Mouse (Mus musculus) CD8-positive naive resting alpha-beta T cell, adult 2 months (primary cell): ENCODE results near the gene Btg2.
A peak's percentile ranks its signal among the peaks of the same experiment; 100 is the strongest.

Experiments used
- DNase-seq, 2 experiments: peaks; one replicate each; pipeline ENCODE4 v3.0.0; 2022; ENCODE audit warnings: low read depth in 2 of 2, low spot score in 2 of 2

Btg2 gene

DNA sequence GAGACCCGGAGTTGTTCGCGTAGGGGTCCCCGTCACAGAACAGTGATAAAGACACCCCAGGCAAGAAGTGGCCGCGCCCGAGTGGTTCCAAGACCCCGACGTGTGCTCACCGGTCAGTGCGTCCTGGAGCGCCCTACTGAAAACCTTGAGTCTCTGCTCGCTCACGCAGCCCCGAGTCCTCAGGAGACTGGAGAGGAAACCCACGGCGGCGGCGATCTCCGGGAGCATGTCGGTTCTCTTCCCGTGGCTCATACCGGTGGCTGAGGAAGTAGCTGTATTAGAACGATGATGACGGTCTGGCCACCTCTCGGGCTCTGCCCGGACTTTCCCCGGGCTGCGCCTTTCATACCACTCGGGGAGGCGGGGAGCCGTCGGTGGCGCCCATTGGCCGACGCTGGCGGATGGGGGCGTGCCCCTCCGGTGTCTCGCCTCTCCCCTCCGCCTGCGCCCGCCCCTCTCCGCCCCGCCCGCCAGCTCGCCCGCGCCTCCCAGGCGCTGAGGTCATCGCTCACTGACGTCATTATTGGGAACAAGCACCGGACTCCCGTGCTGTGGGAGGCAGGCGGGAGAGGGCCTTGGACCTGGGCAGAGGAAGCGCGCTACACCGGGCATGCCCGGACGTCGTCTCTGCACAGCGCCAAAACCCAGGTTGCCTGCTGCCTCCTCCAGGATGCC, at the start of gene Btg2:
Btg2 (minus strand) TSS at position 319 of the 675 bp plus-strand sequence.
- DNase-seq: peak; percentile 91 to 93

DNA sequence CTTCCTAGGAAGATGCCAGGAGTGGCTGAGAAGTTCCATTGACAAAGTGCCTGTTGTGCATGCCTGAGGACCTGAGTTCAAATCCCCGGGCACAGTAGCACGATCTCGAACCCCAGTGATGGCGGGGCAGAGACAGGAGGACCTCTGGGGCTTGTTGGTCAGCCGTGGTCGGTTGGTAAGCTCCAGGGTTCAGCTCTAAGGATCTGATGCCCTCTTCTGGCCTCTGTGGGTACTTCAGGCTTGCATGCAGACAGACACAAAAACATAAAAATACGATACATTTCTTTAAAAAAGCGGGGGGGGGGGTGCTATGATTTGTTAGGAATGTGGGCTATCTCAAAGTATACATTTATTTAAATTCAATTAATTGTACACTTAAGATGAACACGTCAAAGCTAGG, 43.3 kb upstream of the Btg2 start:
- peak in 1 of 2 experiments; percentile 24 for DNase-seq

DNA sequence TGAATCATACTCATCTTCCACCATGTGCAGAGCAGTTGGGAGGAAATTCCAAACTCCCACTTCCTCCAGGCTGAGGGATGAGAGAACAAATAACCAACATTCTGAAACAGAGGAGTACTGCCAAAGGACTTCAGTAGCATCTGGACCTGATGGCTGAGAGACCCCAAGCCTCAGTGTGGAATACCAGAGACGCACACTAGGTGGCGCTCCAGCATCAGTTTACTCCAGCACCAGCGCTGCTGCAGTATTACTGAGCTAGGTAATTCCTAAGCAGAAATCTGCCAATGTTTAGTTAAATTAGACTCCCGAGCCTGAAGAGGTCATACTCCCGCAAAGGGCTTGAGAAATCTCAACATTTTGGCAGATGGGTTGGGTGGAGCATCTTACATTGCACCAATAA, 41.3 kb upstream of the Btg2 start:
- peak; percentile 50 to 71 for DNase-seq

DNA sequence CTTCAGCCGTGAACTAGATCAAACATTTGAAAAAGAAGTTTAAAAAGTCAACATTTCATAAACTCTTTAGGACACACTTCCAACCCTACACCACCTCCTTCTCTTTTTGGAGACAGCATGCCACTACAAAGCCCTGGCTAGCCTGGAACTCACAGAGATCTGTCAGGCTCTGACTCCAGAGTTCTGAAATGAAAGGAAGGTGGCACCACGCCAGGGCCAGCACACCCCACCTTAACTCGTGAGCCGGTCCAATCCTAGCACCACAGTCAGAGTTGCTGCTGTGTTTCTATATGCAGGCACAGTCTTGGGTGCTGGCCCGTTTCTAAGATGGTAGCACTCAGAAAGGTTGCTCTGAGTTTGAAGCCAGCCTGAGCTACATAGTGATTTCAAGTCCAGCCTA, 38.2 kb upstream of the Btg2 start:
- no peak for DNase-seq

DNA sequence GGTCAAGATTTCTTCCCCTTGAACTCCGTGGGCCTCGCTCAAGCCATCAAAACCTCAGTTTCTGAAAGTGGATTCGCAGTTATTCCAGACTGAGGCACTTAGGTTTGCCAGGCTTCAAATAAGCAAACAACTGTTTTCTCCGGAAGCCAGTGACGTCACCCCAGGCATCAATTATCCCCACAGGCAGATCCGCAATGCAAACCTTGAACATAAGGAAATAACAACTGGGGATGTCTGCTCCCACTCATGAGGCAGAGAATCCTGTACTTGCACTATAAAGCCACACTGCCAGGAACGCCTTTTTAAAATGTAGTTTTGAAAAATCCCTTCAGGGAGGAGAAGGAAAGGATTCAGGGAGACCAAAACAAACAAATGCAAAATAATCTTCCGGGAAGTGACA, 36.5 kb upstream of the Btg2 start:
- no peak for DNase-seq

DNA sequence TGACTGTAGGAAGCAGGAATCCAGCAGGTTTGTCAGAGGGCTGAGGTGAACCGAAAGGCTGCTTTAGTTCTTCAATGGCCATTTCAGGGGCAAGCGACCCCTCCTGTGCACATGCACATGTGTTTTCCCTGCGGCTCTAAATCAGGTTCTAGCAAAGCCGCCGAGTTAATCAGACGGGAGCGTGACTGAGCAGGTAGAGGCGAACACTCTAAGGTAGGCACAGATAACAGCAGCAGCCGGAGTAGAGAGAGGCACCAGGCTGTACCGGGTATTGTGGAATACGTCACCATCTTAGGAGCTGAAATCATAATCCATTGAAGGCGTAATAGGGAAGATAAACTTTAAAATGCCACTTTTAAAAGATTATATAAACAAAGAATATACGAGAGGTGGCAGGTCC, 35.8 kb upstream of the Btg2 start:
- no peak for DNase-seq

DNA sequence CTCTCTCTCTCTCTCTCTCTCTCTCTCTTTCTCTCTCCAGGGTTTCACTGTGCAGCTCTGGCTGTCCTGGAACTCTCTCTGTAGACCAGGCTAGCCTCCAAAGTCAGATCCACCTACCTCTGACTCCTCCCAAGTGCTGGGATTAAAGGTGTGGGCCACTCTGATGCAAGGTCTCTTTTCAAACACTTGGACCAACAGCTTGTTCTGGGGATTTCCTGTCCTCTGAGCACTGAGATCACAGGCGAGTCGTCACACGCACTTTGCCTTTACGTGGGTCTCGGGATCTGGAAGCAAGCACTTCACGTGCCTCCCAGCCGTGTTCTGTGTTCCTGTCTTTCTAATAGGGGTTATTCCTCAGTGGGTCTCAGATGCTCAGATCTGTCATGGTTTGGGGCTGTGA, 35.1 kb upstream of the Btg2 start:
- no peak for DNase-seq

DNA sequence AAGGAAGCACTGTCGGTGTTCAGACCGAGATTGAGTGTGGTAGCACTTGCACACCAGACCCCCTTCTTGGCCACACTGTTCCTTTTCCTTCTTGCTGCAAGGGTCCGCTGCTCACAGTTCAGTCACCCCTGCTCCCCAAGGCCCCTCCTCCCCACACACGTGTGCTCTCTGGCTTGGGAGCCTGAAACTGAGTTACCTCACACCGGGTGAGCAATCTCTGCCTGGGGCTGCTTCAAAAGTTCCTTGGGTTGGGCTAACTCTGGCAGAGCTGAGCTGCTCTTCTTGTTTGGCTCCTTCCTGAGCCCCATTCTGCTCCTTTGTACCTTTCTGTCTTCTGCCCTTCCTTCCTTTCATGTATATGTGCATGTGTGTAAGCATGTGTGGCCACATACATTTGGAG, 34.6 kb upstream of the Btg2 start:
- DNase-seq: no peak

DNA sequence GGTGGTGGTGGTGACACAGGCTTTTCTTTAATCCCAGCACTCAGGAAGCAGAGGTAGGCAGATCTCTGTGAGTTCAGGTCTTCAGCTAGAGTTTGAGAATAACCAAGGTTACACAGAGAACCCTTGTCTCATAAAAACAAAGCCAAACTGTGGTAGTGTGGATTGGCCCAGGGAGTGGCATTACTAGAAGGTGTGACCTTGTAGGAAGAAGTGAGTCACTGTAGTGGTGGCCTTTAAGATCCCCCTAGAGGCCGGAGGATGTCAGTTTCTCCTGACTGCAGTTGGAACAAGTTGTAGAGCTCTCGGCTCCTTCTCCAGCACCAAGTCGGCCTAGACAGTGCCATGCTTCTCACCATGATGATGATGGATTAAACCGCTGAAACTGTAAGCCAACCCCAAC, 32.1 kb upstream of the Btg2 start, which contains the start of gene Chit1:
Chit1 (plus strand) TSS at position 264 of the 400 bp plus-strand sequence.
- no peak for DNase-seq

DNA sequence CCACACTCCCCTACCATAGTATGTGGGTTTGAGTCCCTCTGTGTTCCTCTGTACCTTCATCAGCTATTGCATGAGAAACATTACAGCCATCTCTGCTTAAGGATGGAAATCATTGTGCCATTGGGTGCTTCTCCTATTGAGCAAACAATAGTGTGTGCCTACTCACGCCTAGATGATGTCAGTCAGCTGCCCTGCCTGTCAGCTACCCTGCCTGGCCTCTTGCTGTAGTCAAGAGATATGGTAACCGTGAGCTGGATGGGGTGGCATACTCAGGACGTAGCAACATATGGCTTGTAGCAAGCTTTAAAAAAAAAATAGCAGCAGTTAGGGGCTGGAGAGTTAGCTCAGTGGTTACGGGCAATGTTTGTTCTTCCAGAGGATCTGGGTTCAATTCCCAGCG, 31.5 kb upstream of the Btg2 start:
- no peak for DNase-seq

DNA sequence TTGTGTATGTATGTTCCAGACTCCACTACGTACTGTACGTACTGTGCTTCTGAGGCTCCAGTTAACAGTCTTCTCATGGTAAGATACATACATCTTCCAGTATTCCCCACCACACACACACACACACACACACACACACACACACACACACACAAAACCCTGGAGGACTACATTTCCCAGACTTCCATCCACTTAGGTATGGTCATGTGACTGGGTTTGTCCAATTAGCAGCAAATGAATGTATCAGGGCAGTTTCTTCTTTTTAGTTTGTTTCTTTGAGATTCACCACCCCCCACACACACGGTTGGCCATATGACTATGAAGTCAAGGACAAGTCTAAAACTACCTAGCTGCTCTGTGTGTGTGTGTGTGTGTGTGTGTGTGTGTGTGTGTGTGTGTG, 31.1 kb upstream of the Btg2 start:
- DNase-seq: no peak

DNA sequence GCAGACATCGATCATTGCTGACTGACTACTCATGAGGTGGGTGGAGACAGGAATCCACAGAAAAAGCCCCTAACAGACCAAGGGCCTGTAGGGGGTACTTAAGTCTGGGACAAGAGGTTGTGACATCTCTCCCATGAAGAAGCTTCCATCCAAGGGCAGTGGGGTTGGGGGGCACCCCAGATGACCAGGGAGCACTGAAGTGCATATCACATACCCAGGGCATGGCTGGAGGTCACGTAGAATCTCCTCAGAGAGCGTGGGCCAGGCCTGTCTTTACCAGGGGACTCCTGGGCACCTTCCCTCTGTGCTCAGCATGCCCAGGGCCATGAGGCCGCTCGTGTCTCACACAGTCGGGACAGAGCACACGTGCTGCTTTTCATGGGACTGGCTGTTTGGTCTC, 28.9 kb upstream of the Btg2 start:
- DNase-seq: no peak

DNA sequence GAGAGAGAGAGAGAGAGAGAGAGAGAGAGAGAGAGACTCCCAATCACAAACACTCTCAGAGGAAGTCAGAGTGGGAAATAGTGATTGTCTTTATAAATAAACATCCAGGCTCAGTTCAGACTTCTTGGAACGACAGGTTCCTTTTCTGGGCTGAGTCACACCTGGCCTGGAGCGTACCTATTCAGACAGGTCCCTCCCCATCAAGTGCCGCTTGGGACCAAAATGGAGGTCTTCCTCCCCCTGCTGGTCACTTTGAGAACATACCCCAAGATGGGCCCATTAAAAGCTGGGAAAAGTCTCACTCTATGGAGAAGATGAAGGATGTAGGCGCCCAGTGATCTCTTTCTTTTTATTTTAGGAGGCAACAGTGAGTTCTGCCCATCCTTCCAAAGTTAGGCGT, 27.8 kb upstream of the Btg2 start:
- DNase-seq: peak; percentile 66 to 71

DNA sequence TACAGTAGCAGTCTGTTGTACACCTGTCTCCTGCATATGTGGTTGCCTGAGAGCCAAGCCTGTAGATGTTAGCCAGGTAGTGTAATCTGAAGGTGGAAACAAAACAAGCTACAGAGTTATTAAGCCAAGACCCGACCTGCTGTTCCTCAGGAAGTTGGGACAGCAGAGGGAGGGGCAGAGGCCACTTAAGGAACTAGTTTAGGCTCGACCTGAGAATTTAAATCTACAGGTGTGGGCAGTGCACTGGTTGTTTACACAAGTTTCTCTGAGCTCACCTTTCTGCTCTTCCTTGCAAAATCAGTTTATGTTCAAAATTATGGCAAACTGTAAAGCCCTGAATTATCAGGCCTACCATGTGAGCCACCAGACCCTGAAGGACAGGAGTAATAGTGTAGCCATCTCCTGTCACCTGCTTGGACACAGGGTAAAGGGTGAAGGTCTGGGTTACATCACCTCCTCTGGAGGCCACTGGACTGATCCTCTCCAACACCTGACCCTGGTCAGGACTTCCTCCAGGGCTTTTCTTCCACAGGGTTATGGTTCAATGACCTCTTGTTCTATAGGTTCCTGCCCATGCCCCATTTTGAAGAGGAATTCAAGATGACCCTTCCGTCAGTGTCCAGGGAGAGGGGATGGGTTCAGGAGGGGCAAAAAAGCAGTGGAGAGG, 27.0 kb upstream of the Btg2 start:
- no peak for DNase-seq

DNA sequence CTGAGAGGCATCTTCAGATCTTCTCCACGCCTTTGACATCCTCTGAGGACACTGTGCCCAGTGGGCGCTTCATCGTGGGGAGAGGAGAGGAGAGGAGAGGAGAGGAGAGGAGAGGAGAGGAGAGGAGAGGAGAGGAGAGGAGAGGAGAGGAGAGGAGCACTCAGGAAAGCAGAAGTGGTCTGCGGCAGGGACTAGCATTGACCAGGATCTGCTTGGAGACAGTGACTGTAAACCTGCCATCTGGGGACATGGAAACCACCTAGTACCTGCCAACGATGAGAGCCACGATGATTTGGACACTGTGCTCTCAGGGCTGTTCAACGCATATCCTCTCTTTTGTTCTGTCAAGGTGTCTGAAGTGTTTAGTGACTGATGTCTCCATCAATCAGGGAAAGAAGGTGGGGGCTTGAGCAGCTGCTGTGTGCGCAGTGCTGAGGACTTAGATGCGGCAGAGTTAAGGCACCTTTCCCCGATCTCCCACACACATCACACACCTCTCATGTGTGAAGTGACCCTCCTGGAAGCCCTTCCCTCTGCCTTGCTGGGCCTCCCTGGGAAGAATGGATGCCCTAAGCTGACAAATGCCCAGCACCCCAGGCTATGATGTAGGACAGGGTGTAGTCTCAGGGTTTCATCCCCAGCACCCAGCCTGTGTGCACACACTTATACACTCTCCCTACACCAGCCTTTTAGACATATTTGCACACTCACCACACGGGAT, 26.3 kb upstream of the Btg2 start:
- DNase-seq: no peak

DNA sequence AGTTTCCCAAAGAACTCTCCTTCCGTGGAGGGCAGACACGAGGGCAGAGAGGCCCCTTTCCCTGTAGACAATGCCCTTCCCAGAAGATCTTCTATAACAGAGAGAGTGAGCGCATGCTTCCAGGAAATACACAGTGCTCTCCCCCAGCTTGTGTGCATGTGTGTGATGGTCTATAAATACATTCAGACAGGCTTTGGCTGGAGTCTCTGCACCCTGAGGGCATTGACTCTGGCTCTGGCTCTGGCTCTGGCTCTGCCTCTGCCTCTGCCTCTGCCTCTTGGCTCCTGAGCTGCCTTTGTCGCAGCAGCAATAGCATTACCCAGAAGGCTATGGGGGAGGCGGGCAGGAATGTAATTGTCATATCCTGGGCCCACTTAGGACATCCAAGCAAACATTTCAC, 24.9 kb upstream of the Btg2 start:
- DNase-seq: no peak

DNA sequence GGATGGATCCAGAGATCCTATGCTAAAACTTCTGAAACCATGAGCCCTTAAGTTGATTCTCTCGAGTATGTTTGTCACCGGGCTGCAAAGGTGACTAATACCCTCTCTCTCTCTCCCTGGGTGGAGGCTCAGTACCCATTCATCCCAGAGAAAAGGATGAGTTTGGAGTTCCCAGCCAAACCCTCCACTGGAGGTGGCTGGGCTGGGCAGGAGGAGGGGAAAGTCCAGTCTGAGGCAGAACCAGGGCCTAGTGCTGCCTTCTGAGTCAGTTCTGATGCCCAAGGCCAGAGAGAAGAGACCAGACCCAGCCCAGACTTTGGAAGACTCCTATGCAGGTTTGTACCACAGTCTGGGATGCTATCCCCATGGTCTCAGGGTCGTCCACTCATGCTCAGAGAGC, 22.7 kb upstream of the Btg2 start:
- DNase-seq: no peak

DNA sequence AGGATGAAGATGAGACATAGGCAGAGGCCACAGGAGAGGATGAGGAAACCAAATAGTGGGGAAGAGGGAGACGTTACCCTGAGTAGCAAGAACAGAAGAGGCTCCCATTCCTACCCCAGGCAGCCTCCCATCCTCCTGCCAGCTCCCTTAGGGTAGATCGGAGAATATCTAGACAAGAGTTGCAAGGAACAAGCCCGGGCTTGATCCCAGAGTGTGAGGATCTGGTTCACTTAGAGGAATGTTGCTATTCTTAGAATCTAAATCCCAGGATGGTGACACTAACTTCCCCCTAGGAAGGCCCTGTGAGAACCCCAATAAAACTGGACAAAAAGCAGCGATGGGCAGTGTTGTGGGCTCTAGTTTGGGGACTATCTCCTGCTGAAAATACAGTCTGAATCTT, 22.0 kb upstream of the Btg2 start:
- DNase-seq: no peak

DNA sequence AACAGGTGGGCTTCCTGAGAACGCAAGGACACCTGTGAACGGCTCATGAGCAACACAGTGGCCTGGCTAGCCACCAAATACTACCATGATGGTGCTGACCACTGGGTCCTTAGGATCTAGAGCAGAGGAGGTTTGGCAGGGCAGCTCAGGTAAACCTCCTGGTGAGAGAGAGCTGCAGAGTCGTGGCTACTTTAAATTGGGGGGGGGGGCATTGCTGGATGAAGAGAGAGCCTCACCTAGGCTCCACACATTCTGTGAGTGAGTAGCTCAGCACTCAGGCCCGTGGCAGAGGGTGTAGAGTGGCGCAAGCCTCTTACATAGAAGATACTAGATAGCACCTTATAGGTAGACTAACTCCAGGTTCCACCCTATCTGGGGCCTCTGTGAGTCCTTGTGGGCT, 21.5 kb upstream of the Btg2 start:
- DNase-seq: no peak

DNA sequence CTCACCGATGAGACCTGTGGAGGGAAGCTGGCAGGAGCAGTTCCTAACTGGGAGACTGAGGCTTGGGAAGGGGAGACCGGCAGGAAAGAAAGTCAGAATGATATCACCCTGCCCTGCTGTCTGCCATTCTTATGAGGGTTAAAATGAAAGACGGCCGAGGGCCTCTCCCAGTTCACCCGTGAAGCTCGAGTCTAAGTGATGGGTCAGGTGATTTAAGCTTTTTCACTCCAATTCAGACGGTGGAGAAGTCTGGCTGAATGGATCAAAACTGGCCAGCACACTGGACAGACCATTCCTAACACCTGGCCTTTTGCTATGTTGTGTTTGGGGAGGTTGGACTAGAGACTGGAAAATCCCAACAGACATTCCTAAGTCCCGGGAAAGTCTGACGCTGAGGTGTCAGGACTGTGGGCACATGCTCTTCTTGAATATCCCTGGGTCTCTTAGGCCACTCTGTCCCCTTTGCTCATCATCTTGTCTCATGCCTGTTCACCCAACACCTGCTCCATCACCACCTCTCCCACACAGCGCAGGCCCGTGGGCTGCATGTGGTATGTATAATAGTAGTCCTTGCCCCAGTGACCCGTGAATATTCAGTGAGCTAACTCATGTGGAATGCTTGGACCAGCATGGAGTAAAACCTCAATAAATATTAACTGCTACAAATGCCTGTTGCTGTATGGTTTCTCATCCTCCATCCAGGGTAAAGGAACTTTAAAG, 20.8 kb upstream of the Btg2 start:
- no peak for DNase-seq

DNA sequence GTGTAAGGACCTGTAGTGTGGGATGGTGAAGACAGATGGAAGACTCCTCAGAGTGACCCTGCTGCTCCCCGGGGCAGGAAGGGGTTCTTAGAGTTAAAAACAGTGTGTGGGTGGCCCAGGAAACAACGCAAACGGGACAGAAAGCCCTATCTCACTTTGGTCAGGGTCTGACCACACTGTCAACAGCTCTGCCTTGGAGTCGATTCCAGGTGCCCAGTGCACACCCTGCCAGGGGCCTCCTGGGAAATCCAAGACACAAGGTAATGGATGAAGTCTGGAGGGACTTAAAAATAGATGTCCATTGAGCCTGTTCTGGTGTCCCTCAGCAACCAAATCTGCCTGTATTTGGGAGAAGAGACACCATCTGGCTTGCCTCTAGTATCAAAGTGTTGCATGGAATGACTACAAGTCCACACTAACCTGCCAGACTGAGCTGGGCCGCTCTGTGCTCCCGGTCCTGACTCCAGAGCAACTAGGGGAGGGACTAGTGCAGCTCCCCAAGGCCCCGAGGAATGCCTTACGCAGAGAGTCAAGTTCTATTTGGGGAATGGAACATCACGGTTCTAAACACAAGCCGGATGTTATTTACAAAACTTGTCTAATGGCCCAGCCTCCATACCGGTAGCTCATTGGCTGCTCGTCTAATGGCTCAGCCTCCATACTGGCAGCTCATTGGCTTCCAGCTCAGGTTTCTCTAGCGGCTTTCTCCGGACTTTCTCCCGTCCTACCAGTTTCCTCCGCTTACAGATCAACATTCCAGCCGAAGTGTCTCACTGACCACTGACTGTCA, 20.0 kb upstream of the Btg2 start:
- DNase-seq: peak in 1 of 2 experiments; percentile 38
